Mouse (Mus musculus) intestine, embryonic 14.5 days (tissue): ENCODE measurements around the gene Klhl41. TPM values are rescaled to one million over a fixed set of nuclear protein-coding genes. Genes with fewer than 3 reads are reported as not detected.

Source experiments
- ATAC-seq: fragments of 200-750 bp; cut with Nextera tagmentation; replicated peaks from 2 replicates; pipeline ENCODE4 v1.8.0; 2017; ENCODE audit warnings: low read depth, moderate number of reproducible peaks, moderate TSS enrichment, moderate library complexity; ENCODE audit not compliant: low FRiP score, low TSS enrichment
- DNase-seq: peaks from one replicate; pipeline ENCODE4 v3.0.0-alpha.2; 2018; ENCODE audit warnings: low spot score
- H3K27ac ChIP-seq: fragments of 300-500 bp; sonication (generic); 2 replicates; pipeline ENCODE4 v1.5.1; 2014; ENCODE audit warnings: low read depth, mild to moderate bottlenecking, control low read depth
- H3K27me3 ChIP-seq: fragments of 300-500 bp; sonication (generic); replicated peaks from 2 replicates; pipeline ENCODE4 v1.6.1; 2014; ENCODE audit warnings: low read length, control low read depth; ENCODE audit not compliant: control insufficient read depth, insufficient read depth
- H3K36me3 ChIP-seq: fragments of 300-500 bp; sonication (generic); 2 replicates; pipeline ENCODE4 v1.6.1; 2014; ENCODE audit warnings: low read length, control low read depth; ENCODE audit not compliant: control insufficient read depth, insufficient read depth
- H3K4me1 ChIP-seq: fragments of 300-500 bp; sonication (generic); replicated peaks from 2 replicates; pipeline ENCODE4 v1.6.1; 2014; ENCODE audit warnings: low read length, control low read depth, mixed read lengths; ENCODE audit not compliant: control insufficient read depth, insufficient read depth
- H3K4me2 ChIP-seq: fragments of 300-500 bp; sonication (generic); 2 replicates; pipeline ENCODE4 v1.6.1; 2014; ENCODE audit warnings: low read length
- H3K4me3 ChIP-seq: fragments of 300-500 bp; sonication (generic); 2 replicates; pipeline ENCODE4 v1.5.1; 2014; ENCODE audit warnings: low read depth, low read length, control low read depth, mixed read lengths
- H3K9ac ChIP-seq: fragments of 300-500 bp; sonication (generic); 2 replicates; pipeline ENCODE4 v1.6.1; 2014; ENCODE audit warnings: mild to moderate bottlenecking, low read length
- H3K9me3 ChIP-seq: fragments of 300-500 bp; sonication (generic); 2 replicates; pipeline ENCODE4 v1.6.1; 2016; ENCODE audit warnings: low read length, control low read depth; ENCODE audit not compliant: control insufficient read depth
- WGBS: fragments of 180-500 bp; shearing (Covaris S2); extraction: QIAGEN DNeasy Blood & Tissue Kit; methylation state at CpG from one replicate; pipeline ENCODE4 v1.1.7; 2014; 5-methylcytosine and 5-hydroxymethylcytosine counted together
- polyA plus RNA-seq: library from polyadenylated mRNA; unstranded; fragments of >200 nt; fragmentation: Nextera tagmentation; extraction: Ambion mirVana; gene quantifications from 2 replicates; pipeline ENCODE4 v1.2.1, GENCODE M21; 2014

Gene Klhl41
- polyA plus RNA-seq, 1 experiment from 2014 or later: 0.16 TPM

GRCm38 (mm10) chr2:69644968-69645617 lies 24.8 kb upstream of the Klhl41 start:
- no peak overlapping the region for H3K27ac ChIP-seq
- no peak for DNase-seq
- ATAC-seq: no peak
- no peaks in the 10 kb centered on the region for H3K36me3 ChIP-seq
- H3K27me3 ChIP-seq: no peaks in the 10 kb centered on the region
- no peak overlapping the region for H3K4me3 ChIP-seq
- no peaks in the 10 kb centered on the region for H3K9me3 ChIP-seq
- no peak overlapping the region for H3K9ac ChIP-seq
- no peak overlapping the region for H3K4me2 ChIP-seq
- peaks cover 6% of the 10 kb centered on the region; the same call in 1 of the 2 replicates for H3K4me1 ChIP-seq
- 87% methylated on average over 11 of the region's 11 CpGs for WGBS

DNA sequence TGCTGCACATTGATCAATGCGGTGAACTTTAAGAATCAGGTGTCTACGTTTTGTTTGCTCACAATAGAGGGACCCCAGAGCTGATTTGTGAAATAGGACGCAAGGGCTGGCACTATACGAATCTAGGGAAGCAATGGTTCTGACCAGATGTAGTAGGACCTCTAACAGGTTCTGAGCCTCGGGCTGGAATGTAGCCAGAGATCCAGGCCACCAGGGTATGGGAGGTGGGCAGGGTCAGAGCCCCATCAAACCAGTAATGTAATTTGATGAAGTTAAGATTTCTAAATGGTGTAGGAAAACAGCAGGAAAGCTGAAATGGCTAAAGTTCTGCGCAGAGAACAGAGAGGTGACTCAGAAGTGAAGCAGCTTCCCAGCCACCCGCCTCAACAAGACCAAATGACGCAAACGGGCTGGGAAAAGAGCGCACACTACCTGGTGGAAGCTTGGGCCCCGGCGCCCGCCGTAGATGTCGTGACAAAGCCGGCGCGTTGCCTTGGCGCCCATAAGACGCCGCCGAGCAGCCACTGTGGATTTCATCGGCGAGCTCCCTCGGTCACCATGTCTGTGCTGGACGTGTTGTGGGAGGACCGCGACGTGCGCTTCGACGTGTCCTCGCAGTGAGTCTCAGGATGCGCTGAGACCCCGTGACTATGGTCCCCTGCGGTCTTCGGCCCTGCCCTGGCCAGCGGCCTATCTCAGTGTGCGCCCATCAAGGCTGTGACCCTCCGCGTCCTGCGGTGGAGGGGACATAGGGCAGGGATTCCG lies 23.0 kb upstream of the Klhl41 start, which contains the start of gene Bbs5:
Bbs5 (plus strand) TSS at position 446 of the 765 bp plus-strand sequence.
- ATAC-seq: peak; percentile 84
- Histone ChIP-seq H3K4me3 (peak within 1 kb of the TSS; percentile 58), H3K9me3 (no peaks in the 10 kb centered on the region), H3K36me3 (no peaks in the 10 kb centered on the region), H3K27me3 (no peaks in the 10 kb centered on the region), H3K27ac (no peak within 1 kb of the TSS), H3K9ac (peak within 1 kb of the TSS; percentile 46), H3K4me1 (peaks cover 6% of the 10 kb centered on the region; the same call in 1 of the 2 replicates), H3K4me2 (peak within 1 kb of the TSS; percentile 84)
- 2% methylated on average over 43 of the region's 43 CpGs for WGBS
- DNase-seq: peak; percentile 91

DNA sequence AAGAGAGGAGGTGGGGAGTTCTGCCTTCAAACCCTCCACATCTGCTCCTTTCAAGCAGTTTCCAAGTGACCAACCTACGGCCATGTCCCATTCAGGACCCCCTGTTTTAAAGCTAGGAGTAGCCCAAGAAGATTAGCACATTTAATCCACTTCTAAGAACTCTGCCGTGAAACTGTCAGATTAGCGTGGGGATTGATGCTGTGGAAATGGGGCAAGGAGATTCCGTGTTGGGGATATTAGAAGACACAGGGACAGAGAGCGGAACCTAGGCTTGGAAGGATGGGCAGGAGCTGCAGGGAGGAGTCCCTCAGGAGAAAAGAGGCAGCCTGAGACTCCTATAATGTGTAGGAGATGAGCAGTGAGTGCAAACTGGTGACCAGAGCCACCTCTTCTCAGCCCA lies 20.2 kb upstream of the Klhl41 start:
- DNase-seq (no peak), ATAC-seq (no peak)
- 87% methylated on average over 5 of the region's 5 CpGs for WGBS
- Histone ChIP-seq H3K4me1 (peaks cover 6% of the 10 kb centered on the region; the same call in 1 of the 2 replicates), H3K27ac (no peak overlapping the region), H3K9ac (no peak overlapping the region), H3K4me2 (no peak overlapping the region), H3K27me3 (no peaks in the 10 kb centered on the region), H3K4me3 (no peak overlapping the region), H3K36me3 (peaks cover 11% of the 10 kb centered on the region), H3K9me3 (no peaks in the 10 kb centered on the region)

GRCm38 (mm10) chr2:69659326-69659725 lies 10.6 kb upstream of the Klhl41 start:
- Histone ChIP-seq H3K4me1 (no peaks in the 10 kb centered on the region), H3K9me3 (no peaks in the 10 kb centered on the region), H3K4me2 (no peak overlapping the region), H3K36me3 (peaks cover 20% of the 10 kb centered on the region), H3K27me3 (no peaks in the 10 kb centered on the region), H3K27ac (no peak overlapping the region), H3K9ac (no peak overlapping the region), H3K4me3 (no peak overlapping the region)
- no peak for DNase-seq
- ATAC-seq: no peak
- WGBS: 89% methylated on average over 4 of the region's 4 CpGs

DNA sequence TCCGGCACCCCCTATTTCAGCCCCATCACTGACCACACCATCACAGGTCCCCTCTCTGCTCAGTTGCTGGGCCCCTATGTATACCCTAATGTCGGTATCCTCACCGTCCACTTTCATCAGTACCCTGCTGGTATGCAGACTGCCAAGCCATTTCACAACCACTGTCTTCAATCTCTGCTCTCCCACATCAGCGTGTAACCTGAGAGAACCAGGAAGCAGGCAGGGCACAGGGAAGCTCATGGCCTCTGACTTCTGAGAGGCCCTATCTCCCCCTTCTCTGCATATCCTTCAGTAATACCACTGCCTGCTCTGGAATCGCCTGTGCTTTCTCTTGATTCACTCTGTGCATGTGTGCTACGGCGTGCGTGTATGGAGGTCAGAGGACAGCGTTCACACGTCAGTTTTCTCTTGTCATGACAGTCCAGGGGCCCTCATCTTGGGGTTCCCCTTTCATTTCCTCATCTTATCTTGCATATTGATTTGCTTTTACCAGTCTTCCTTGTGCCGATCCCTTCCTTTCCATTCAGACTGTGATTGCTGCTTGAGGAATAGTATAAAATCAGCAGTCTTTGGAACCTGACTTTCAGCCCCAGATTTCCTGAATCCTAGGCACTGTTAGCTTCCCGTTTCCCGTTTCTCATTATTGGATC lies 6.0 kb upstream of the Klhl41 start:
- Histone ChIP-seq H3K9me3 (no peaks in the 10 kb centered on the region), H3K4me3 (no peak overlapping the region), H3K36me3 (peaks cover 13% of the 10 kb centered on the region; the same call in 1 of the 2 replicates), H3K9ac (no peak overlapping the region), H3K4me2 (no peak overlapping the region), H3K4me1 (no peaks in the 10 kb centered on the region), H3K27me3 (no peaks in the 10 kb centered on the region), H3K27ac (no peak overlapping the region)
- DNase-seq (no peak), ATAC-seq (no peak)
- WGBS: 76% methylated on average over 13 of the region's 13 CpGs

DNA sequence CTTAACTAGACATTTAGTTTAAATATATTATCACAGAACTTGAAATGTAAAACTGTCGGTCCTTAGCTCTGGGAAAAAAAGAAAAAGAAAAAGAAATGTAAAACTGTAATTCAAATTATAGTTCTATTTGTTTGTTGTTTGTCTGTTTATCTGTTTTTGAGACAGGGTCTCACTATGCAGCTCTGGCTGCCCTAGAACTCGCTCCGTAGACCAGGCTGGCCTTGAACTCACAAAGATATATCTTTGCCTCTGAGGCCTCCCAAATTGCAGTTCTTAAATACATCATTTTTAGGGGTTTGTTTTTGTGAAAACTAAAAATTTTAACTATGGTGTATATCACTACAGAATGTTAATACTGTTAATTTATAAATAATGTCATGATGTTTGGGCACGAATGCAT lies 2.3 kb upstream of the Klhl41 start:
- Histone ChIP-seq H3K4me2 (no peak overlapping the region), H3K4me3 (no peak overlapping the region), H3K27me3 (no peaks in the 10 kb centered on the region), H3K9ac (no peak overlapping the region), H3K4me1 (no peaks in the 10 kb centered on the region), H3K9me3 (no peaks in the 10 kb centered on the region), H3K27ac (no peak overlapping the region), H3K36me3 (0 out of 2 replicates have a peak, but pooled peaks cover 5% of the 10 kb centered on the region)
- no peak for DNase-seq
- 90% methylated on average over 4 of the region's 4 CpGs for WGBS
- no peak for ATAC-seq

DNA sequence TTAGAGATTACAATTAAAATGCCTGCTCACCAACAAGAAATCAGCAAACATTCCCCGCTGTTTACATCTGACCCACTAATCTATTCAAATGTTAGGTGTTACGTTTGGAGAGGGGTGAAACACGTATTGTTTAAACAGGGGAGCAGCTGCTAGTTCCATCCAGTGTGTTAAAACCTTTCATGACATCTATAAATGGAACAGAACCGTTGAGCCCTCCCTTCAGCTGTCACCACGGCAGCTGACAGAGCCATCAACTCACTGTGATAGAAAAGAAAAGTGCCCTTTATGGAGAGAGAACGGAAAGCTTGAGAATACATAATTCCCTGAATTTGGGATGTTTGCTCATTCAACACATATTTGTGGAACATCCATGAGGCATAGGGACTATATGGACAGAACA lies 1.5 kb upstream of the Klhl41 start:
- Histone ChIP-seq H3K9me3 (no peaks in the 10 kb centered on the region), H3K4me1 (no peaks in the 10 kb centered on the region), H3K9ac (no peak overlapping the region), H3K4me2 (no peak overlapping the region), H3K4me3 (no peak overlapping the region), H3K36me3 (0 out of 2 replicates have a peak, but pooled peaks cover 5% of the 10 kb centered on the region), H3K27me3 (no peaks in the 10 kb centered on the region), H3K27ac (no peak overlapping the region)
- 80% methylated on average over 6 of the region's 6 CpGs for WGBS
- DNase-seq (no peak), ATAC-seq (no peak)

DNA sequence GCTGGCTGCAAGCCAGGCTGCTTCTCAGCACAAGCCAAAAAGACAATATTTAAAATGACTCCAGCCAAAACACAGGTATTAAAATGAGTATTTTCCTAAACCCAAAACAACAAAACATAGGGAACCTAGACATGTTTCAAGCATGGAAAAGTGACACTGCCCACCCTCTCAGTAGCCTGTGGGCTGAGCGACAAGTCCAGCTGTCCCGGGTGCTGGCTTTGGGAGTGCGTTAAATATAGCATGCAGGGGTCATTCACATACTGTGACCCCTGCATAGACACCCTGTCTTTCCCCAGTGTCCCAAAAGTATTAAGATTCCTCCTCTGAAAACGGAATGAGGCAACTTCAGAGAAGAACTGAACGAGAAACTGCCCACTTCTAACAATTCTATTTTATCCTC lies 3.8 kb downstream of the Klhl41 start:
- Histone ChIP-seq H3K4me1 (no peaks in the 10 kb centered on the region), H3K27ac (no peak overlapping the region), H3K9me3 (no peaks in the 10 kb centered on the region), H3K27me3 (no peaks in the 10 kb centered on the region), H3K36me3 (0 out of 2 replicates have a peak, but pooled peaks cover 3% of the 10 kb centered on the region), H3K4me2 (no peak overlapping the region), H3K4me3 (no peak overlapping the region), H3K9ac (no peak overlapping the region)
- no peak for ATAC-seq
- no peak for DNase-seq
- 74% methylated on average over 5 of the region's 5 CpGs for WGBS
